Mouse (Mus musculus) adrenal gland, postnatal 10 days (tissue): Measurements from ENCODE around the gene Sh3gl2. TPM values are rescaled to one million over a fixed set of nuclear protein-coding genes. Genes with fewer than 3 reads are reported as not detected.

Experiments used
- DNase-seq: peaks from one replicate; pipeline ENCODE4 v3.0.0; 2021; ENCODE audit warnings: mixed read lengths
- total RNA-seq, 2 experiments: library from RNA; stranded (reverse); gene quantifications; 2 replicates each; pipeline ENCODE4 v1.2.3; 2021

Sh3gl2 gene
- total RNA-seq, 2 experiments from 2014 or later = 11.4 to 12.6 TPM

GRCm38 (mm10) chr4:85619261-85619660, 414.3 kb downstream of the Sh3gl2 start:
- DNase-seq = no peak

- no peak for DNase-seq
Observed at GRCm38 (mm10) chr4:85629381-85629780, 424.5 kb downstream of the Sh3gl2 start.

DNA sequence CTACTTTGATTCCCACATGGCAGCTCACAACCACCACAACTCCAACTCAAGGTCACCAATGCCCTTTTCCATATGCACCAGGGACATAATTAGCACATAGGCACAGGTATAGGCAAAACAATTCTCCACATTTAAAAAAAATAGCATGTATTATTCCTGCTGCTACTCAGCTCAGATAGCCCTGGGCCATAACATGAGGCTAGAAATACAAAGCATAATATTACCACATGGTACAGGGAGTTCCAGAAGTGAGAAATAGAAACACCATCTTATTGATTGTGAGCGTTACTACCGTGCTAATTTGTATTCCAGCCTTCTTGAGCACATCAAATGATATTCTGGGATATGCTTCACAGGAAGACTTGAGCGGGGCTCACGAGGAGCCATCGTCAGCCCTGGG, 464.3 kb downstream of the Sh3gl2 start:
- DNase-seq = no peak

DNA sequence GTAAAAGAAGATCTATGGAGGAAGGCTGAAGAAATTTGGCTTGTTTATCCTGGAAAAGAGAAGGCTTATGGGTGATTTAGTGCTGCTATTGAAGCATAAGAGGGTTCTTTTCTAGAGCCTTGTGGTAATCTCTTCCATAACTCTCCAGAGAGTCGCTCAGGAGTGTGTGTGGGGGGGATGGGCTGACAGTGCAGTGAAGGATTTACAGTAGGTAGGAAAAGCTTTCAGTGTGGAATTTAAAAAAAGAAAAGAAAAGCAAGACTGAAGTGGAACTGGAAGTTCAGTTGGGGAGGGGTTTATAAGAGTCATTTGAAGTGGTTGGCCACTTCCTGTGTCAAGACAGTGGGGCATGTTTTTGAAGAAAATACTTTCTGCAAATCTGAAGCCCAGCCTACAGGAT, 464.8 kb downstream of the Sh3gl2 start:
- DNase-seq = no peak

DNA sequence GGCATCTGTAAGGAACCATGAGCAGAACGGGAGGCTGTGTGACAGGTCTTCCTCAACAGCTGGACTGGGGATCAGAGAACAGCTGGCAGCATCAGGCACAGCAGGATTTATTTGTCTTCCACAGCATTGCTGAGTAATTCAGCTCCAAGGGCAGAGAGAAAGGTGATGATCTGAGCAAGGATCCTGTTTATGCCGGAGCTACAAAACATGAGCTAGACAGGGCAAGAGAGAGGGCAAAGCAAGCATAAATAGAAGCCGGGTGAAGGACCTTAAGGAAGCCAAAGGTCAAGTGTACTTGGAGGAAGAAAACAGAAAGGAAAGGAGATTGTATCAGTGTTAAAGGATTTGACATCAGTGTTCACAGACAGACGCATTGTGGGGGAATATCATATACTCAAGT, 467.4 kb downstream of the Sh3gl2 start:
- DNase-seq = no peak

GRCm38 (mm10) chr4:85677621-85678020, 472.7 kb downstream of the Sh3gl2 start:
- DNase-seq = no peak

DNA sequence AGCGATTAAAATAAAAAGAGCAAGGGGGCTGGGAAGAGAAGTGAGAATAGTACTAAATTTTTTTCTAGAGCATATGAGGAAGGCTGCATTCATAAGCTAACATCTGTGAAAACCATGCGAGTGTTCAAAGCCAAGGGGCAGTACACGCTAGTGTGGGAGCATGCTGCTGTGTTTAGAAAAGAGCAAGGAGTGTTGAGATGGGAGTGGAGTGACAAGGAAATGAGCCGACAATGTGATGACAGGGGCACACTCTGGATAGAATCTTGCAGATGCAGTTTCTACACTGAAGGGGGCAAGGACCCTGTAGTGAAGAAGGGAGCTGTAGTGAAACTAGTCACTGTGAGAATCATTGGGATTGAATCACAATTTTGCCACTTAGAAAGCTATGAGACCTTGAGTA, 481.2 kb downstream of the Sh3gl2 start:
- no peak for DNase-seq
